Mouse (Mus musculus): ENCODE measurements around the gene Ucp2.

GRCm38 (mm10) chr7:100492391-100493116 is 583 bp upstream of the Ucp2 start:
- TF ChIP-seq CTCF (IDR thresholded peaks at IDR 0.05; ENCODE audit: extremely low read depth, insufficient read depth, low read length) (no peak), POLR2A (IDR thresholded peaks at IDR 0.05; ENCODE audit: extremely low read depth, insufficient read depth, low read length) (no peak)

All from cortical plate, adult 2 months (tissue).